Mouse (Mus musculus): ENCODE data around the gene Disc1. TPM values are rescaled to one million over a fixed set of nuclear protein-coding genes. Genes with fewer than 3 reads are reported as not detected.

Gene Disc1
- polyA plus RNA-seq, 1 experiment from 2014 or later, result 2.3 TPM

DNA sequence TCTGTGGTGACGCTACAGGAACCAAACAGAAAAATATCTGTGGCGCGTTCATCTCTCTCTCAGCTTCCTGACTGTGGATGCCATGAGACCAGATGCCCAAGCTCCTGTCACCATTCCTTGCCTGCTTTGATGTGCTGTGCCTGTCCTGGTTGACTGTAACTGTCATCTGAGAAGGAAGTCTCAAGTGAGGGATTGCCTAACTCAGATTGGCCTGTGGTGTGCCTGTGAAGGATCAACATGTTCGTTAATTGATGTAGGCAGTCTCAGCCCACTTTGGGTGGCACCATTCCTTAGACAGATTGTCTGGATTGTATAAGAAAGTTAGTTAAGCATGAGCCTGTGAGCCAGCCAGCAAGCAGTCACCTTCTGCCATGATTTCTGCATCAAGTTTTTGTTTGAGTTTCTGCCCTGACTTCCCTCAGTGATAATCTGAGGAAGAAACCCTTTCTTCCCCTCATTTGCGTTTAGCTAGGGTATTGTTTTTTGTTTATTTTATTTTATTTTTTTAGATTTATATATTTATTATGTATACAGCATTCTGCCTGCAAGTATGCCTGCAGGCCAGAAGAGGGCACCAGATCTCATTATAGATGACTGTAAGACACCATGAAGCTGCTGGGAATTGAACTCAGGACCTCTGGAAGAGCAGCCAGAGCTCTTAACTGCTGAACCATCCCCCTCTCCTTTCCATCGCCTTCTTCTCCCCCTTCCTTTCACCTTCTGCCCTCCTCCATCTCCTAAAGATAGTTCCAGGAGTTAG, 14.3 kb downstream of the Disc1 start:
- H3K27me3 ChIP-seq, result no peaks in the 10 kb centered on the region
- no peak for ATAC-seq (ENCODE audit: low FRiP score, low read depth)
- no peak overlapping the region; the same call in 1 of the 2 replicates for H3K27ac ChIP-seq (replicated peaks)
- H3K4me1 ChIP-seq, result 0 out of 2 replicates have a peak, but pooled peaks cover 3% of the 10 kb centered on the region
- WGBS, result 88% methylated on average over 6 of the region's 6 CpGs
- no peaks in the 10 kb centered on the region for H3K9me3 ChIP-seq
- no peak overlapping the region for H3K9ac ChIP-seq (replicated peaks)
- H3K4me2 ChIP-seq (replicated peaks), result no peak overlapping the region
- H3K36me3 ChIP-seq, result no peaks in the 10 kb centered on the region
- H3K4me3 ChIP-seq, result no peak overlapping the region

DNA sequence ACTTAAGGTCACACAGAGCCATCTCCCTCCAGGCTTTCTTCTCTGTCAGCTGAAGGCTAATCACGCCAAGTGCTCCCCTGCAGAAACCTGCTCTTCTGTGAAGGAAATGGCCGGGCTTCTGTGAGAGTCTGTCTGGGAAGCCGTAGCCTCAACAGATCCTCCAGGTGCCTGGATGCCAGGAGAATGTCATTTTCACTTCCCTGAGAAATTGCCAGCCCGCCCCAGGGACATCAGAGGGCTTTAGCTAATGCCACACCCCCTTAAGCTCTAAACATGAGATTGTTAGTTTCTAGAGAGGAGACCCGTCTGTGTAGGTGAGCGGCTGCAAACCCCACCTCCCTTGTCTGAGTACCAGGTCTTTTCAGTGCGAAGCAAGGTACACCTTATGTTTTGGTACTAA, 15.3 kb downstream of the Disc1 start:
- Histone ChIP-seq H3K4me2 (replicated peaks) (no peak overlapping the region), H3K36me3 (no peaks in the 10 kb centered on the region), H3K9ac (replicated peaks) (no peak overlapping the region), H3K27ac (replicated peaks) (no peak overlapping the region), H3K27me3 (peaks cover 3% of the 10 kb centered on the region; the same call in 1 of the 2 replicates), H3K9me3 (no peaks in the 10 kb centered on the region), H3K4me3 (no peak overlapping the region), H3K4me1 (0 out of 2 replicates have a peak, but pooled peaks cover 3% of the 10 kb centered on the region)
- 81% methylated on average over 7 of the region's 7 CpGs for WGBS
- no peak for ATAC-seq (ENCODE audit: low FRiP score, low read depth)

DNA sequence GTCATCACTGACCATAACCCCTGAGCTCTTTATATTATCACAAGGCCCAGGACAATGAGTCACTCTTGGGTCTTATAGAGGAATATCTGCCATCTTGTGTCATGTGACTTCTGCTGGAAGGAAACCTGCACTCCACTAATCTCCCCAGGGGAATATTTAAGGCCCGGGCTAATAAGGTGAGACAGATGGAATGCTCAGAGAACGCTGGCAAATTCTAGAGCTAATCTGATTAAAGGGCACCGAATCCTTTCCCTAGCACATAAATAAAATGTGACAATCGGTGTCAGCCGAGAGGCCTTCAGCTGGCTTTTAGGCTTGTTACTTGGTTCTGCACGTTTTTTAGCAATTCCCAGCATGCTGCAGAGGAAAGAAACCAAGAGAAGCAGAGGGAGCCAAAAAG, 15.7 kb downstream of the Disc1 start:
- 52% methylated on average over 6 of the region's 6 CpGs for WGBS
- Histone ChIP-seq H3K27ac (replicated peaks) (no peak overlapping the region; the same call in 1 of the 2 replicates), H3K9me3 (no peaks in the 10 kb centered on the region), H3K27me3 (peaks cover 3% of the 10 kb centered on the region; the same call in 1 of the 2 replicates), H3K9ac (replicated peaks) (no peak overlapping the region), H3K4me2 (replicated peaks) (no peak overlapping the region), H3K4me3 (no peak overlapping the region), H3K36me3 (no peaks in the 10 kb centered on the region), H3K4me1 (0 out of 2 replicates have a peak, but pooled peaks cover 3% of the 10 kb centered on the region)
- ATAC-seq (ENCODE audit: low FRiP score, low read depth), result no peak

DNA sequence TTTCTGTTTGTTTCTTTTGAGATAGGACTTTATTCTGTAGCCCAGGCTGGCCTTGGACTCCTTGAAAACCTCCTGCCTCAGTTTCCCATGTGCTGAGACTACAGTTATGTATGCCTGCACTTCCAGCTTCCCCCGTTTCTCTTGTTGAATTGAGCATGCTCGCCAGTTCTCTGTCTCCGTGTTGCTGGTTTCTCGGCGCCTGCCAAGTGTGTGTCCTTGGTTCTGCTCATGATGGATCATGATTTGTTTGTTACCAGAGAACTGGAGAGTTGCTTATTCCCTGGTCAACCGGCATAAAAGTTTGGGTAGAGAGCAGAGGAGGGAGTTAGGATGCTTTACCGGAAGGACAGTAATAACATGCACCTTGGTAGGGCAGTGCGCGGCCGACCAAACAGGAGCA, 20.1 kb downstream of the Disc1 start:
- no peak overlapping the region for H3K9ac ChIP-seq (replicated peaks)
- 92% methylated on average over 10 of the region's 10 CpGs for WGBS
- no peak overlapping the region for H3K4me2 ChIP-seq (replicated peaks)
- no peaks in the 10 kb centered on the region for H3K36me3 ChIP-seq
- peaks cover 8% of the 10 kb centered on the region; the same call in 1 of the 2 replicates for H3K27me3 ChIP-seq
- H3K4me1 ChIP-seq, result peaks cover 3% of the 10 kb centered on the region; the same call in 1 of the 2 replicates
- no peak overlapping the region for H3K27ac ChIP-seq (replicated peaks)
- H3K4me3 ChIP-seq, result no peak overlapping the region
- H3K9me3 ChIP-seq, result no peaks in the 10 kb centered on the region
- ATAC-seq (ENCODE audit: low FRiP score, low read depth), result no peak

DNA sequence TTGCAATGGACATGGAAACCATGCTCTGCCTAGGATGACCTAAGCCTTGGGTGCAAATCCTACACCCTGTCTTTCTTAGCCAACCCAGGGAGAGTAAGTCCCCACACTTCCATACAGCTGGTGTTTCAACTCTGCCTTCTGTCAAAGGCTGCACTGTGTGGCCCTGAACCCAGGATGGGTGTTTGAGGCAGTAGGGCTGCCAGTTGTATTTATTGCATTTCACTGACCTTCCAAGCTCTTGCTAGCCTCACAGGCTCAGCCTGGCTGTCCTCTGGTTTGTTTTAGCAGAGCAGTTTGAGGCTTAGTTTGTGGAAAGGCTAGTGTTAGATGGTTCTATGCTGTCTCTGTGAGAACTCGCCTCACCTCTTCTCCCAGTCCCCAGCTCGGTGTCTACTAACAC, 20.6 kb downstream of the Disc1 start:
- WGBS, result 81% methylated on average over 2 of the region's 2 CpGs
- Histone ChIP-seq H3K4me1 (peaks cover 3% of the 10 kb centered on the region; the same call in 1 of the 2 replicates), H3K9ac (replicated peaks) (no peak overlapping the region), H3K36me3 (no peaks in the 10 kb centered on the region), H3K4me3 (no peak overlapping the region), H3K9me3 (no peaks in the 10 kb centered on the region), H3K27me3 (peaks cover 8% of the 10 kb centered on the region; the same call in 1 of the 2 replicates), H3K4me2 (replicated peaks) (no peak overlapping the region), H3K27ac (replicated peaks) (no peak overlapping the region)
- no peak for ATAC-seq (ENCODE audit: low FRiP score, low read depth)

DNA sequence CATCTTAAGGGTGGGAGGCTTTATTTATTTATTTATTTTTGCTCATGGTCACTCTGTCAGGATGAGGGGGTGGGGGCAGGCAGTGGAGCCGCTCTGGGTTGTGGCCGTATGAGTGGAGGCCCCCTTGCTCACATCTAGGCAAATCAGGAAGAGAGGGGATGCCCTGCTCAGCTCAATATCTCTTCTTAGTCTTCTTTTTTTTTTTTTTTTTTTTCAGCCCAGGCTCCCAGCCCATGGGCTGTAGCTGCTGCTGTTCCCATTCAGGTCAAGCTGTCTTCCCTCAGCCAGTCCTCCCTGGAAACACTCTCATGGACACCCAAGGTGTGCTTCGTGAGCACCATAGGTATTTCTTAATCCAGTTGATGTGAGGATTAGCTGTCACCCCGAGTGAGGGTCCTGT, 21.4 kb downstream of the Disc1 start:
- H3K4me2 ChIP-seq (replicated peaks), result no peak overlapping the region
- H3K36me3 ChIP-seq, result no peaks in the 10 kb centered on the region
- H3K27me3 ChIP-seq, result peaks cover 8% of the 10 kb centered on the region; the same call in 1 of the 2 replicates
- H3K4me3 ChIP-seq, result no peak overlapping the region
- no peaks in the 10 kb centered on the region for H3K9me3 ChIP-seq
- no peak overlapping the region for H3K27ac ChIP-seq (replicated peaks)
- H3K4me1 ChIP-seq, result peaks cover 3% of the 10 kb centered on the region; the same call in 1 of the 2 replicates
- 72% methylated on average over 4 of the region's 4 CpGs for WGBS
- H3K9ac ChIP-seq (replicated peaks), result no peak overlapping the region
- no peak for ATAC-seq (ENCODE audit: low FRiP score, low read depth)

DNA sequence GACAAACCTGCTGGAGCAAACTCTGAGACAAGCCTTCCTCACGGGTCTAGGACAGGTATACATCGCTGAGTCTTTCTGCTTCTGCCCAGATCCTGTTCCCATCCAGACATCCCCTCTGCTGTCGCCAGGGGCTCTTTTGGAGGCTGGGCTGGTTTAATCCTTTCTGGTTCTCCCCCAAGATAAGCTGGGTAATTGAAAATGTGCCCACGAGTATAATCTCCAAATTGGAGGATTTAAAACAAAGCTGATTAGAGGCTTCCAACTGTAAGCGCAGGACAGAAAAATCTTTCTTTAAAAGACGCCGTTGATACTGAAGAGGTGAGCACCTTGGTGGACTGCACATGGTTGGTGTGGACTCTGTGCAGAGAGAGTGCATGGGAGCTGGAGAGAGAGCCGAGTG, 23.3 kb downstream of the Disc1 start:
- peaks cover 8% of the 10 kb centered on the region; the same call in 1 of the 2 replicates for H3K27me3 ChIP-seq
- H3K9ac ChIP-seq (replicated peaks), result no peak overlapping the region
- H3K36me3 ChIP-seq, result no peaks in the 10 kb centered on the region
- no peak for ATAC-seq (ENCODE audit: low FRiP score, low read depth)
- no peak overlapping the region for H3K4me3 ChIP-seq
- H3K4me2 ChIP-seq (replicated peaks), result no peak overlapping the region
- 56% methylated on average over 8 of the region's 8 CpGs for WGBS
- no peaks in the 10 kb centered on the region for H3K9me3 ChIP-seq
- H3K27ac ChIP-seq (replicated peaks), result no peak overlapping the region
- H3K4me1 ChIP-seq, result peaks cover 17% of the 10 kb centered on the region; the same call in 1 of the 2 replicates

DNA sequence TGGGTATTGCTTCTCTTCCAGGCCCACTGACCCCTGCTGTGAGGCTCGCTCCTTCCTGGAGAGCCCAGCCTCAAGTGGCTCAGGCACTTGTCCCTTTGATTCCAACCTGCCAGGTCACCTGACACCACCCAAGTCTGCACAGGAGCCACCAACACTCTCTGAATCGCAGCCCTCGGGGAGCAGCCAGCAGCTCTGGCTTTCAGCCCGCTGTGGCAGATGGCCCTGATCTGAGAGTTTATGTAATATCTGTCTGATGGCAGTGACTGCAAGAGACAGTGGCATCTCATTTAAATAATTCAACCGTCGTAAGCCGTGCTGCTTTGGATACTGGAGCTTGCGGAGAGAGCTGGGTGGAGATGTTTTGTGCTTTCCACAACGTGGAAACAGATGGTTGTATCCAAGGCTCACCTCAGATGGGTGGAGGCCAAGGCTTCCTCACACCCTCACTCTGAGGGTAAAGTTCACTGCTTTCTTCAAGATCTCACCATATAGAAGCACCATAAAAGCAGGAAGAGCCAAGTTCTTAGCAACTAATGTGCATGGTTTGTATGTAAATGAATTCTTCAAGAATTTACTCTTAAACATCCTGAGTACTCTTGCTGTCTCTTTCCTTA, 24.9 kb downstream of the Disc1 start:
- WGBS, result 59% methylated on average over 9 of the region's 9 CpGs
- Histone ChIP-seq H3K36me3 (no peaks in the 10 kb centered on the region), H3K27ac (replicated peaks) (no peak overlapping the region), H3K4me1 (peaks cover 17% of the 10 kb centered on the region; the same call in 1 of the 2 replicates), H3K9ac (replicated peaks) (no peak overlapping the region), H3K9me3 (no peaks in the 10 kb centered on the region), H3K4me3 (no peak overlapping the region), H3K4me2 (replicated peaks) (no peak overlapping the region), H3K27me3 (0 out of 2 replicates have a peak, but pooled peaks cover 5% of the 10 kb centered on the region)
- no peak for ATAC-seq (ENCODE audit: low FRiP score, low read depth)

DNA sequence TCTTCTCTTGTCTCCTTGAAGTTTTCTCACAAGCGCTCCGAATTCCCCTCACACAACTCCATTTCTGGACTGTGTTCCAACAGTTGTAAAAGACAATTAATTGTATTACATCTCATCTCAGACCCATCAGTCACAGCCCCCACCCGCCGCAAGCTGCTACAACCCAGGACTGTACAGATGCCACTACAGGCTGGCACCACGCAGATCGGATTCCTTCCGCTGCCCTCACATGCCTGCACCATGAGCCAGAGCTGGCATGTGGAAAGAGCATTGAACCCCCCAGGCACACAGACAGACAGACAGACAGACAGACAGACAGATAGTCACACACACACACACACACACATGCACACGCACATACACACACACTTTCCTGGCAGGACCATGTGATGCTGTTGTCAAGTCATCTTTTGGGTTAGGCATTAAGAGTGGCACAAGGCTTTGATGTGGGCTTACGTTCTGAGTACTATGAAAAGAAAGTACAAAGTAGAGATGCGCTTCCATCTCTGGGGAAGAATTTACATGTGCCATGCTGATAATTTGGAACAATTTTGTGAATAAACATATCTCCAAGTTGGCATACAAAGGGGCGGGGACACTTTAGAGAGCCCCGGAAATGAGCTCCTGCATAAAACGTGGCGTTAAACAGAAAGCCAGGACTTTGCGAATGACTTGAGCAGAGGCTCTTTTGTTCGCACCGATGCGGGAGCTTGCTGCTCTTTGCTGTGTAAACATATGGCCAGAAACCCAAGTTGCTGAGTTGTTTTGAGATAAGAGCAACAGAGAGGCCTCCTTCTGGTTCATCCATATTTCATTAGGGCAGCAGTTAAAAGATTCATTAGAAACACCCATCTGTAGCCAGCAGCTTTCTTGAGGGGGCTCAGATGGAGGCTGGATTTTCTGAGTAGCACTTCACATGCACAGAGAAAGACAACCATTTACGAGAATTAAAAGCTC, 26.7 kb downstream of the Disc1 start:
- Histone ChIP-seq H3K4me1 (peaks cover 17% of the 10 kb centered on the region; the same call in 1 of the 2 replicates), H3K4me2 (replicated peaks) (no peak overlapping the region), H3K4me3 (no peak overlapping the region), H3K36me3 (no peaks in the 10 kb centered on the region), H3K27ac (replicated peaks) (peak overlapping the region; percentile 25; the same call in 1 of the 2 replicates), H3K9me3 (no peaks in the 10 kb centered on the region), H3K9ac (replicated peaks) (no peak overlapping the region), H3K27me3 (0 out of 2 replicates have a peak, but pooled peaks cover 5% of the 10 kb centered on the region)
- WGBS, result 68% methylated on average over 19 of the region's 19 CpGs
- ATAC-seq (ENCODE audit: low FRiP score, low read depth), result peak; percentile 41; the same call in 1 of the 2 replicates

DNA sequence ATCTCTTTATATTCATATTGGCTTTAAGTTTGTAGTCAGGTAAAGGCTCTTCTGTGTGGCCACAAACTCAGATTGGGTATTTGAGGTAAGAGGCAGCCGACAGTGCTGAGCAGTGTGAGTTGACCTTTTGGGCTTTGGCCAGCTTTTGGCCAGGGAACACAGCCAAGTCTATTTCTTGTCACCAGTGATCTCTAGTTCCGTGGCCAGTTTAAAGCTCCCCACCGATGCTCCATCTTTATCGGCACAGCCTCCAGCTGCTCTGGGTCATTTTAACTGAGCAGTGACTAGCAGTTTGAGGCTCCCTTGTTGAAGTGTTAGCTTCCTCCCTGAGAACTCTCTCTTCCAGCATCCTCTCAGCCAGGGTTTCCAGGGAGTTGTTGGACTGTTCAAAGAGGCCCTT, 29.8 kb downstream of the Disc1 start:
- Histone ChIP-seq H3K27me3 (0 out of 2 replicates have a peak, but pooled peaks cover 3% of the 10 kb centered on the region), H3K27ac (replicated peaks) (0 out of 2 replicates have a peak overlapping the region, but pooled peaks have one; percentile 7), H3K4me2 (replicated peaks) (no peak overlapping the region), H3K4me1 (peaks cover 20% of the 10 kb centered on the region; the same call in 1 of the 2 replicates), H3K9me3 (no peaks in the 10 kb centered on the region), H3K36me3 (no peaks in the 10 kb centered on the region), H3K9ac (replicated peaks) (no peak overlapping the region), H3K4me3 (no peak overlapping the region)
- WGBS, result 82% methylated on average over 4 of the region's 4 CpGs
- no peak for ATAC-seq (ENCODE audit: low FRiP score, low read depth)

DNA sequence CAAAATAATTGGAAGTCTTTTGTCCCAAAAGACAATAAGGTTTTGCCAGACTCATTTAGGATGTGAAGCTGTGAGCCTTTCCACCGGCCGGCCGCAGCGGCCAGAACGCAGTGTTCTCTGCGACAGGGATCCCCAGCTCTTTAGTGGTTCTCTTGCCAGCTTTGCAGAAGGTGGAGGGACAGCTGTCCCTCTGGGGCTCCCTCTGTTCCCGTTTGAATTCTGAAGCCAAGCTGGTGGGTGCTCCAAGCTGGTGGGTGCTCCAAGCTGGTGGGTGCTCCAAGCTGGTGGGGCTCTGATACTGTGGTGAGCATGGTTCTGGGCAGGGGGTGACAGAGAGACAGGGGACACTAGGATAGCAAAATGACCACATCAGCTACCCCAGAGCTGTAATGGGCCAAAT, 30.5 kb downstream of the Disc1 start:
- no peak for ATAC-seq (ENCODE audit: low FRiP score, low read depth)
- peaks cover 17% of the 10 kb centered on the region; the same call in 1 of the 2 replicates for H3K4me1 ChIP-seq
- H3K27me3 ChIP-seq, result 0 out of 2 replicates have a peak, but pooled peaks cover 3% of the 10 kb centered on the region
- no peak overlapping the region for H3K27ac ChIP-seq (replicated peaks)
- H3K4me3 ChIP-seq, result no peak overlapping the region
- H3K36me3 ChIP-seq, result no peaks in the 10 kb centered on the region
- WGBS, result 72% methylated on average over 7 of the region's 7 CpGs
- no peak overlapping the region for H3K4me2 ChIP-seq (replicated peaks)
- no peaks in the 10 kb centered on the region for H3K9me3 ChIP-seq
- no peak overlapping the region for H3K9ac ChIP-seq (replicated peaks)
